In genomic region chr1:35995691-35996090, GRCm38 (mm10) we compare ENCODE assay signal across 12 mouse cellular contexts.
DNase-seq lines count a peak whose midpoint lies in the region.
"Had no signal": no experiment of that assay in that cellular context is flagged by ENCODE, and none has a peak within 500 bp of the region (broad histone marks: within the 10 kb centered on the region; RNA-seq: fewer than 3 reads in every experiment).

No protein-coding gene starts in this region.

- DNase-seq in right cerebral cortex, adult 18-20 months: peak; percentile 78
- no peak for DNase-seq in right cerebral cortex, postnatal 4 days
- peak; percentile 53 to 58 for DNase-seq in layer of hippocampus, adult 8-10 months (ENCODE audit: low spot score in 2 of 2)
- peak; percentile 35 for DNase-seq in right cerebral cortex, postnatal 14 days
- no peak for DNase-seq in urinary bladder, adult 2 months (ENCODE audit: low spot score)
- no peak for DNase-seq in spleen, postnatal 10 days (ENCODE audit: low spot score in 2 of 2)
- no peak for DNase-seq in urinary bladder, postnatal 36 days (ENCODE audit: low spot score in 2 of 2)
- DNase-seq: cerebellum, postnatal 10 days; gastrocnemius, postnatal 14 days; heart, postnatal 10 days; kidney, postnatal 10 days; lung, postnatal 36 days had no signal

Comparison
In these comparisons a context has a peak if more than half of its experiments do, and no peak if none do; other contexts are left out.
1. DNase-seq: peak in right cerebral cortex, adult 18-20 months (single experiment), layer of hippocampus, adult 8-10 months (2 of 2) and right cerebral cortex, postnatal 14 days (single experiment); none in right cerebral cortex, postnatal 4 days (single experiment), urinary bladder, adult 2 months (single experiment), spleen, postnatal 10 days (0 of 2) and urinary bladder, postnatal 36 days (0 of 2).